Mouse (Mus musculus) forebrain, embryonic 11.5 days (tissue): ENCODE results near the gene Tmbim1. TPM values are rescaled to one million over a fixed set of nuclear protein-coding genes. Genes with fewer than 3 reads are reported as not detected.

Experiments used
- ATAC-seq: fragments of 200-750 bp; cut with Nextera tagmentation; replicated peaks from 2 replicates; pipeline ENCODE4 v1.8.0; 2017; ENCODE audit warnings: moderate TSS enrichment; ENCODE audit not compliant: low FRiP score
- DNase-seq: peaks from one replicate; pipeline ENCODE4 v3.0.0-alpha.2; 2017; ENCODE audit warnings: low spot score
- H3K27ac ChIP-seq: fragments of 300-500 bp; sonication (generic); 2 replicates; pipeline ENCODE4 v1.5.1; 2014; ENCODE audit warnings: low read depth, low read length
- H3K27me3 ChIP-seq: fragments of 300-500 bp; sonication (generic); 2 replicates; pipeline ENCODE4 v1.6.1; 2014; ENCODE audit warnings: mild to moderate bottlenecking, low read length, mixed read lengths; ENCODE audit not compliant: control insufficient read depth, insufficient read depth
- H3K36me3 ChIP-seq: fragments of 300-500 bp; sonication (generic); 2 replicates; pipeline ENCODE4 v1.6.1; 2014; ENCODE audit warnings: mild to moderate bottlenecking, low read length, moderate library complexity, mixed read lengths; ENCODE audit not compliant: control insufficient read depth, insufficient read depth
- H3K4me1 ChIP-seq: fragments of 300-500 bp; sonication (generic); replicated peaks from 2 replicates; pipeline ENCODE4 v1.6.1; 2014; ENCODE audit warnings: low read length, mixed read lengths; ENCODE audit not compliant: control insufficient read depth, insufficient read depth
- H3K4me2 ChIP-seq: fragments of 300-500 bp; sonication (generic); 2 replicates; pipeline ENCODE4 v1.6.1; 2014; ENCODE audit warnings: low read depth, mild to moderate bottlenecking, low read length, moderate library complexity, mixed read lengths; ENCODE audit not compliant: severe bottlenecking
- H3K4me3 ChIP-seq: fragments of 300-500 bp; sonication (generic); 2 replicates; pipeline ENCODE4 v1.5.1; 2014; ENCODE audit warnings: low read depth, low read length
- H3K9ac ChIP-seq: fragments of 300-500 bp; sonication (generic); 2 replicates; pipeline ENCODE4 v1.6.1; 2014; ENCODE audit warnings: low read length
- H3K9me3 ChIP-seq: fragments of 300-500 bp; sonication (generic); 2 replicates; pipeline ENCODE4 v1.6.1; 2016; ENCODE audit warnings: low read length, mixed read lengths; ENCODE audit not compliant: control insufficient read depth
- WGBS: fragments of 180-500 bp; shearing (Covaris S2); extraction: QIAGEN DNeasy Blood & Tissue Kit; methylation state at CpG from one replicate; pipeline ENCODE4 v1.1.7; 2014; 5-methylcytosine and 5-hydroxymethylcytosine counted together
- polyA plus RNA-seq: library from polyadenylated mRNA; unstranded; fragments of >200 nt; fragmentation: Nextera tagmentation; extraction: Ambion mirVana; gene quantifications from 2 replicates; pipeline ENCODE4 v1.2.1, GENCODE M21; 2014

Tmbim1 gene
- polyA plus RNA-seq, 1 experiment from 2014 or later: 6.9 TPM

DNA sequence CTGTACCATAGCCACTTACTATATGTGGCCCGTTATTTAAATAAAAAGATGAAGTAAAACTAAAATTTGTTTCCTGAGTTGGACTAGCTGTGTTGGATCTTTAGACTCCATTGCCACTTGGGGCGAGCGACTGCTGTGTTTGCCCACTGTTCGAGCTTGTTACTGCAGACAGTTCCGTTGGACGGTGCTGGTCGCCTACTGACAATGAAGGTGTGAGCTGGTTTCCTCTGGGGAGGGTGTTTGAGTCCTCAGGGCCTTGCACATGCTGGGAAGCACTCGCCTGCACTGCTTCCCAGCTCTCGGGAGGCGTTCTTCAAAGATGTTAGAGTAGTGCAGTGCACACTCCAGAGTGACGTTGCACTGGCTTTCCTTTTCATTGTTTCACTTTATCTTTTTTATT is 65.8 kb downstream of the Tmbim1 start:
- Histone ChIP-seq H3K36me3 (no peaks in the 10 kb centered on the region), H3K4me1 (0 out of 2 replicates have a peak, but pooled peaks cover 7% of the 10 kb centered on the region), H3K27ac (no peak overlapping the region), H3K4me2 (no peak overlapping the region), H3K9me3 (no peaks in the 10 kb centered on the region), H3K4me3 (no peak overlapping the region), H3K27me3 (no peaks in the 10 kb centered on the region), H3K9ac (no peak overlapping the region)
- DNase-seq: no peak
- no peak for ATAC-seq
- WGBS: 72% methylated on average over 11 of the region's 11 CpGs

DNA sequence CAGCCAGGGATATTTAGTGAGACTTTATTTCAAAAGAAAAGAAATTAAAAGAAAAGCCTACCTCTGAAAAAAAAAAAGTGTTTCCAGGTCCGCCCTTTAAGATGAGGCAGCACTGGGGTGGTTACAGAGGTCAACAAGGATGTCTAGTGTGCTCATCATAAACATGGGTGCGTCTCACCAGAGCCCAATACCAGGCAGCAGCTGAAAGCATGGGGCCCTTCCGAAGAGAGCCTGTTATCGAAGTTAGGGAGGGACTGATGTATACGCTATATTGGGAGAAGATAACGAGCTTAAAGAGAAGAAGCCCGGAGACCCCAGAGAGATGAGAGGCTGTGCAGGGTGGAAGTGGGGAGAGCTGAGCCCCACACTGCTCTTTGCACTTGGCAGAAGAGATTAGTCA is 66.3 kb downstream of the Tmbim1 start:
- H3K9ac ChIP-seq: no peak overlapping the region
- no peak for DNase-seq
- H3K4me1 ChIP-seq: 0 out of 2 replicates have a peak, but pooled peaks cover 7% of the 10 kb centered on the region
- 71% methylated on average over 7 of the region's 7 CpGs for WGBS
- no peak overlapping the region for H3K4me2 ChIP-seq
- no peak for ATAC-seq
- H3K27me3 ChIP-seq: no peaks in the 10 kb centered on the region
- no peaks in the 10 kb centered on the region for H3K9me3 ChIP-seq
- no peak overlapping the region; the same call in 1 of the 2 replicates for H3K27ac ChIP-seq
- H3K4me3 ChIP-seq: no peak overlapping the region
- no peaks in the 10 kb centered on the region for H3K36me3 ChIP-seq

Other genes with a start within 250 kb of the Tmbim1 start
- 15.6 and 17.1 TPM in 2 replicates for gene Tns1, start 181.2 kb downstream of the Tmbim1 start, polyA plus RNA-seq
- 0.24 and 0.27 TPM in 2 replicates for gene Rufy4, start 180.1 kb downstream of the Tmbim1 start, polyA plus RNA-seq
- 0.12 and 0.17 TPM in 2 replicates for gene Cxcr2, start 151.6 kb downstream of the Tmbim1 start, polyA plus RNA-seq
- not detected in 2 replicates for gene Cxcr1, start 111.0 kb downstream of the Tmbim1 start, polyA plus RNA-seq
- 303 and 310 TPM in 2 replicates for gene Arpc2, start 69.5 kb downstream of the Tmbim1 start, polyA plus RNA-seq
- not detected in 2 replicates for gene Gpbar1, start 27.1 kb downstream of the Tmbim1 start, polyA plus RNA-seq
- gene Aamp, start 20.9 kb downstream of the Tmbim1 start, polyA plus RNA-seq: 185 and 205 TPM in 2 replicates
- 95.3 and 98.4 TPM in 2 replicates for gene Pnkd, start 20.7 kb downstream of the Tmbim1 start, polyA plus RNA-seq
- 0.52 TPM in 1 of 2 replicates, not detected in the other for gene Catip, start 56.5 kb upstream of the Tmbim1 start, polyA plus RNA-seq
- gene Slc11a1, start 69.6 kb upstream of the Tmbim1 start, polyA plus RNA-seq: 1.0 and 1.9 TPM in 2 replicates
- 45.7 and 46.9 TPM in 2 replicates for gene Ctdsp1, start 85.9 kb upstream of the Tmbim1 start, polyA plus RNA-seq
- 0.13 and 0.21 TPM in 2 replicates for gene Vil1, start 103.8 kb upstream of the Tmbim1 start, polyA plus RNA-seq
- gene Cnot9, start 200.4 kb upstream of the Tmbim1 start, polyA plus RNA-seq: 98.2 and 99.2 TPM in 2 replicates
- gene Plcd4, start 237.3 kb upstream of the Tmbim1 start, polyA plus RNA-seq: 0.41 and 0.75 TPM in 2 replicates
- 50.2 and 54.2 TPM in 2 replicates for gene Usp37, start 238.7 kb upstream of the Tmbim1 start, polyA plus RNA-seq